Mouse (Mus musculus) spleen, adult 10 weeks (tissue): Measurements from ENCODE around the gene Ndufc2. TPM values are rescaled to one million over a fixed set of nuclear protein-coding genes. Genes with fewer than 3 reads are reported as not detected.

ENCODE experiments used
- polyA plus RNA-seq: library from polyadenylated mRNA; stranded (reverse); fragments of 350-450 nt; fragmentation: Illumina TruSeq; extraction: RNeasy Lipid Tissue Mini Kit (QIAGEN cat#74804); gene quantifications from one replicate; pipeline ENCODE4 v1.2.3, GENCODE M21; 2015; ENCODE audit warnings: low replicate concordance; ENCODE audit not compliant: insufficient read depth

The Ndufc2 gene
- 70.0 TPM for polyA plus RNA-seq

GRCm38 (mm10) chr7:97399960-97400715 is at the start of gene Ndufc2:
Ndufc2 (plus strand) TSS chr7:97400003.

GRCm38 (mm10) chr7:97416906-97417777 is 17.3 kb downstream of the Ndufc2 start, which contains the start of gene Thrsp:
Thrsp (minus strand) TSS chr7:97417730.

GRCm38 (mm10) chr7:97451023-97451422 is 51.2 kb downstream of the Ndufc2 start, which contains the start of gene Kctd14:
Kctd14 (plus strand) TSS chr7:97451323.

Other genes with a start within 250 kb of the Ndufc2 start
- gene Usp35, start 68.0 kb upstream of the Ndufc2 start, polyA plus RNA-seq, result 12.0 TPM
- gene Kctd21, start 67.7 kb upstream of the Ndufc2 start, polyA plus RNA-seq, result 5.3 TPM
- 28.3 TPM for gene Alg8, start 28.4 kb upstream of the Ndufc2 start, polyA plus RNA-seq
- gene Thrsp, start 17.7 kb downstream of the Ndufc2 start, polyA plus RNA-seq, result 2.4 TPM
- gene Kctd14, start 51.3 kb downstream of the Ndufc2 start, polyA plus RNA-seq, result 19.6 TPM
- 63.9 TPM for gene Ints4, start 81.0 kb downstream of the Ndufc2 start, polyA plus RNA-seq
- 18.8 TPM for gene Aamdc, start 179.5 kb downstream of the Ndufc2 start, polyA plus RNA-seq
- gene Rsf1, start 179.9 kb downstream of the Ndufc2 start, polyA plus RNA-seq, result 35.5 TPM